Mouse (Mus musculus) hindbrain, embryonic 11.5 days (tissue): ENCODE measurements at regions not wholly inside any gene's neighbourhood (a gene's known extent, or its start where the extent isn't known, plus 50 kb on each side); places are given as distances from the start of the nearest gene placed in this dataset.
"Not testable (repeated sequence)": the region's sequence is repeated elsewhere in the genome, so short reads cannot be mapped to it uniquely, and the experiment has no call there.

Experiments used
- ATAC-seq: fragments of 200-750 bp; cut with Nextera tagmentation; 2 replicates; pipeline ENCODE4 v1.8.0; 2017; ENCODE audit warnings: mild to moderate bottlenecking, moderate TSS enrichment, moderate library complexity; ENCODE audit not compliant: low FRiP score
- DNase-seq: peaks from one replicate; pipeline ENCODE4 v3.0.0-alpha.2; 2015; ENCODE audit warnings: low spot score
- H3K27ac ChIP-seq: fragments of 300-500 bp; sonication (generic); 2 replicates; pipeline ENCODE4 v1.5.1; 2014; ENCODE audit warnings: mild to moderate bottlenecking, low read depth, low read length
- H3K27me3 ChIP-seq: fragments of 300-500 bp; sonication (generic); 2 replicates; pipeline ENCODE4 v1.6.1; 2014; ENCODE audit warnings: mild to moderate bottlenecking, low read length, moderate library complexity, mixed read lengths; ENCODE audit not compliant: control insufficient read depth, insufficient read depth
- H3K36me3 ChIP-seq: fragments of 300-500 bp; sonication (generic); 2 replicates; pipeline ENCODE4 v1.6.1; 2014; ENCODE audit warnings: mild to moderate bottlenecking, low read length, moderate library complexity, mixed read lengths; ENCODE audit not compliant: control insufficient read depth, insufficient read depth
- H3K4me1 ChIP-seq: fragments of 300-500 bp; sonication (generic); replicated peaks from 2 replicates; pipeline ENCODE4 v1.6.1; 2014; ENCODE audit warnings: low read length, mixed read lengths; ENCODE audit not compliant: control insufficient read depth, insufficient read depth
- H3K4me2 ChIP-seq: fragments of 300-500 bp; sonication (generic); replicated peaks from 2 replicates; pipeline ENCODE4 v1.6.1; 2014; ENCODE audit warnings: mild to moderate bottlenecking, low read depth, low read length
- H3K4me3 ChIP-seq: fragments of 300-500 bp; sonication (generic); 2 replicates; pipeline ENCODE4 v1.5.1; 2014; ENCODE audit warnings: low read depth, low read length
- H3K9ac ChIP-seq: fragments of 300-500 bp; sonication (generic); 2 replicates; pipeline ENCODE4 v1.6.1; 2014; ENCODE audit warnings: low read depth, low read length
- H3K9me3 ChIP-seq: fragments of 300-500 bp; sonication (generic); 2 replicates; pipeline ENCODE4 v1.6.1; 2016; ENCODE audit warnings: low read length; ENCODE audit not compliant: control insufficient read depth
- whole genome bisulfite sequencing: fragments of 180-500 bp; shearing (Covaris S2); extraction: QIAGEN DNeasy Blood & Tissue Kit; methylation state at CpG from one replicate; pipeline ENCODE4 v1.1.7; 2014; 5-methylcytosine and 5-hydroxymethylcytosine counted together

GRCm38 (mm10) chr12:14274796-14275195 is 122.9 kb upstream of the Fam84a start:
- DNase-seq = no peak
- H3K4me2 ChIP-seq = no peak overlapping the region
- no peak overlapping the region for H3K4me3 ChIP-seq
- 62% methylated on average over 5 of the region's 5 CpGs for WGBS
- H3K9me3 ChIP-seq = no peaks in the 10 kb centered on the region
- ATAC-seq = peak; percentile 68; the same call in 1 of the 2 replicates
- no peak overlapping the region for H3K27ac ChIP-seq
- no peaks in the 10 kb centered on the region for H3K27me3 ChIP-seq
- no peaks in the 10 kb centered on the region for H3K36me3 ChIP-seq
- no peaks in the 10 kb centered on the region for H3K4me1 ChIP-seq
- H3K9ac ChIP-seq = no peak overlapping the region

- Histone ChIP-seq H3K4me3 (no peak overlapping the region), H3K4me2 (no peak overlapping the region), H3K36me3 (no peaks in the 10 kb centered on the region), H3K9ac (no peak overlapping the region), H3K9me3 (no peaks in the 10 kb centered on the region), H3K27me3 (no peaks in the 10 kb centered on the region), H3K4me1 (no peaks in the 10 kb centered on the region), H3K27ac (no peak overlapping the region)
- DNase-seq (no peak), ATAC-seq (no peak)
These were observed 119.4 kb upstream of the Fam84a start for GRCm38 (mm10) chr12:14271216-14271615.

- Histone ChIP-seq H3K27me3 (no peaks in the 10 kb centered on the region), H3K36me3 (no peaks in the 10 kb centered on the region), H3K4me2 (no peak overlapping the region), H3K9ac (no peak overlapping the region), H3K4me1 (no peaks in the 10 kb centered on the region), H3K4me3 (no peak overlapping the region), H3K9me3 (no peaks in the 10 kb centered on the region), H3K27ac (no peak overlapping the region)
- 65% methylated on average over 2 of the region's 2 CpGs for WGBS
- ATAC-seq (peak; percentile 65), DNase-seq (no peak)
These were observed 109.2 kb upstream of the Fam84a start for GRCm38 (mm10) chr12:14261102-14261501.

GRCm38 (mm10) chr12:14260288-14260687 is 108.4 kb upstream of the Fam84a start:
- Histone ChIP-seq H3K9me3 (no peaks in the 10 kb centered on the region), H3K4me3 (no peak overlapping the region), H3K36me3 (no peaks in the 10 kb centered on the region), H3K27me3 (no peaks in the 10 kb centered on the region), H3K9ac (no peak overlapping the region), H3K4me1 (no peaks in the 10 kb centered on the region), H3K27ac (no peak overlapping the region), H3K4me2 (no peak overlapping the region)
- DNase-seq (no peak), ATAC-seq (no peak)
- WGBS = 88% methylated on average over 4 of the region's 4 CpGs

- no peaks in the 10 kb centered on the region for H3K9me3 ChIP-seq
- H3K4me1 ChIP-seq = no peaks in the 10 kb centered on the region
- no peak overlapping the region for H3K9ac ChIP-seq
- H3K27ac ChIP-seq = no peak overlapping the region
- H3K27me3 ChIP-seq = no peaks in the 10 kb centered on the region
- ATAC-seq = no peak
- H3K4me3 ChIP-seq = no peak overlapping the region
- WGBS = 90% methylated on average over 5 of the region's 5 CpGs
- DNase-seq = no peak
- H3K36me3 ChIP-seq = no peaks in the 10 kb centered on the region
- no peak overlapping the region for H3K4me2 ChIP-seq
These were observed 101.5 kb upstream of the Fam84a start for GRCm38 (mm10) chr12:14253336-14253735.

- DNase-seq = no peak
- WGBS = 88% methylated on average over 4 of the region's 4 CpGs
- no peak overlapping the region for H3K9ac ChIP-seq
- no peaks in the 10 kb centered on the region for H3K36me3 ChIP-seq
- H3K27me3 ChIP-seq = no peaks in the 10 kb centered on the region
- no peak overlapping the region for H3K4me3 ChIP-seq
- no peaks in the 10 kb centered on the region for H3K4me1 ChIP-seq
- ATAC-seq = no peak
- H3K9me3 ChIP-seq = no peaks in the 10 kb centered on the region
- no peak overlapping the region for H3K4me2 ChIP-seq
- no peak overlapping the region for H3K27ac ChIP-seq
These were observed 98.3 kb upstream of the Fam84a start for GRCm38 (mm10) chr12:14250124-14250523.

- not testable (repeated sequence) for H3K9ac ChIP-seq, H3K4me1 ChIP-seq, H3K9me3 ChIP-seq, H3K36me3 ChIP-seq, H3K4me3 ChIP-seq, H3K27me3 ChIP-seq, H3K27ac ChIP-seq, DNase-seq, H3K4me2 ChIP-seq, ATAC-seq
- whole genome bisulfite sequencing = 95% methylated on average over 5 of the region's 6 CpGs
These were observed 90.9 kb upstream of the Fam84a start for GRCm38 (mm10) chr12:14242720-14243119.

GRCm38 (mm10) chr12:14237699-14238098 is 85.8 kb upstream of the Fam84a start:
- DNase-seq (no peak), ATAC-seq (no peak)
- Histone ChIP-seq H3K36me3 (no peaks in the 10 kb centered on the region), H3K9ac (no peak overlapping the region), H3K9me3 (no peaks in the 10 kb centered on the region), H3K4me3 (no peak overlapping the region), H3K27ac (no peak overlapping the region), H3K4me2 (no peak overlapping the region), H3K27me3 (no peaks in the 10 kb centered on the region), H3K4me1 (no peaks in the 10 kb centered on the region)

GRCm38 (mm10) chr12:14235351-14235750 is 83.5 kb upstream of the Fam84a start:
- H3K4me1 ChIP-seq = no peaks in the 10 kb centered on the region
- no peak overlapping the region for H3K9ac ChIP-seq
- H3K36me3 ChIP-seq = no peaks in the 10 kb centered on the region
- H3K4me3 ChIP-seq = no peak overlapping the region
- H3K4me2 ChIP-seq = no peak overlapping the region
- no peaks in the 10 kb centered on the region for H3K9me3 ChIP-seq
- H3K27me3 ChIP-seq = no peaks in the 10 kb centered on the region
- DNase-seq = no peak
- no peak overlapping the region for H3K27ac ChIP-seq
- no peak for ATAC-seq
- whole genome bisulfite sequencing = 92% methylated on average over 3 of the region's 3 CpGs
